Mouse (Mus musculus) layer of hippocampus, adult 9-10 months (tissue): ENCODE measurements around the gene Nxn.

Source experiments
- DNase-seq: peaks from one replicate; pipeline ENCODE4 v3.0.0; 2022; ENCODE audit warnings: low spot score

The Nxn gene

DNA sequence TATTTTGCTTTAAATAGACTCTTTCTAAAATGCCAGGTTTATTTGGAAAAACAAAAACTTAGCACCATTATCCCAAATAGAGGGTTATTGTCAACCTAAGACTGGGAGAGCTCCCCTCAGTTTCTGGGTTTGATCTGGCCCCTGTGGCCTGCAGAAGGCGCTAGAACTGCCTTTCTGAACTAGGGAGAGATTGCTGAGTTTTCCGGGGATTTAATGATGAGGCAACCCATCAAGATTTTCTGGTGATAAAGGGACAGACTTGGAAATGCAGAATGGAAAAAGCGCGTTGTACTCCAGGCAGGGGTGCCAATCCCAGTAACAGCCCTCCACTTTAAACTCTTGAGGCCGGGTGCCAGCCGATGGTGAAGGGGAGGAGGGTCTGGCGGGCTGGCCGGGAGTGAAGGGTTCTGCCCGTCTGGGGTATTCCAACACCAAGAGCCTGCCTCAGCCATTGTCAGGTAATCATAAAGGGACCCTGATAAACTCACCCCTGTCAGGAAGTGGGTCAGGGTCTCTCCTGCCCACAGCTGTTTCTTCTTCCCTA, 100.4 kb downstream of the Nxn start:
- no peak for DNase-seq

DNA sequence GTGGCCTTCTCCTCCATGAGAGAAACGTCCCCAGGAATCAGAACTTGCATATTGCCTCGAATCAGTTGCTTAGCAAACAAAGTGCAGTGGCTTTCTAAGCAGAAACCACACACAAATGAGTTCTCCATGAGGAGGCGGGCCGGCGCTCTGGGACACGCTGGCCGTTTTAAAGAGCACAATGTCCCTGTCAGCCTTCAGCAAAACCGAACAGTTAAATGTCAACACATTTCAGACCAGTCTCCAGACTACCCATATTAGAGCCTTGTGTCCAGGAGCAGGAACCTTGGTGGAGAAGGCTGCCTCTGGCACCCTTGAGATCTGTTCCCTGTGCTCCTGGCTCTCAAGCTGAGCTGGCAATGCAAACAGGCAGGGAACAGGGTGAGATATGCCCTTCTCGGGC, 101.7 kb downstream of the Nxn start:
- DNase-seq: no peak

DNA sequence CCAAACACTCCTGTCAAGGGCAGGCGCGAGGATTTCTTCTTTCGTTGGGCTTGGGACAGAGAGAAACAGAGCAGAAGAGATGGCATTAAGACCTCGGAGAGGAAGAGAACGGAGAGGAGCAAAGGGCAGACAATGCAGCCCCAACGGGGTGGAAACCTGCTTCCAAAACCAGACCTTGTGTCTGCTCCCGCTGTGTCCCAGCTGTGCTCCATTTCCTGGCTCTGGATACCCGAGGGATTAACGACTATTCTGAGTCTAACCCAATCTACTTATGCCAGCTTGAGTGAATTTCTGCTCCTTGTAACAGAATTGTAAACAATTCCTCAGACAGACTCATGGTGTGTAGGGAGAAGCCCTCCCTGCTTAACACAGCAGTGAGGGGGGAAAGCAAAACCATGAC, 104.1 kb downstream of the Nxn start:
- DNase-seq: no peak

DNA sequence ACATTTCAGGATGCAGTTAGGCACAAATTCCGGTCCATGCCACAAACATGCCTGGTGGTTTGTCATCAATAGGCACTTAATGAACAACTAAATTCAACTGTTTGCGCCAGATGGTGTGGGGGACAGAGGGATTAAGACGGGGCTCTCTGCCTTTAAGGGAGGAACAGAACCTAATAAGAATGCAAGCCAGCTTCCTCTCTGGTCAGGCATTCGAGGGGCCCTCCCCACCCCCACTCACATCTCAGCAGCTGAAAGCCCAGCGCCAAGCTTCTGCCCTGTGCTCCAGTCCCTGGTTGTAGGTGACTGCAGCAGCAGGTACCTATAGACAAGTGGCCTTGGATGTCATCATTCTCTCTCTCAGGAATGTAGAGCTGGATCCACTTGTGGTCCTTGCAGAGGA, 104.9 kb downstream of the Nxn start:
- no peak for DNase-seq

DNA sequence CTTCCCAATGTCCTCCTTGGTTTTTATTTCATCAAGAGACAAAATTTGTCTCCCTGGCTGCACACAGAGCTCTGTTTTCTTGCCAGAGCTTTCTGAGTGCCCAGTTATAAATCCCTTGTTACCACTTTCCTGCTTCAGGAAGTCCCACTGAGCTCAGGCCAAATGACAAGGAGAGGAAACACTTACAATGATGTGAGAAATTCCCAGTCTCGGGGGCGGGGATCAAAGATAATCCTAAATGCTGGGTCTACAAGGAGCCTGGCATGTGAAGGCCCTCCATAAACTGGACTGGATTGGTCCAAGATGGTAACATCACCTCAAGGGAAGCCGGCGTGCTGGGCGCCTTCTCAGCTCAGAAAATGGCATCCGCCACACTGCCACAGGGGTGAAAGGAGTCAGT, 106.1 kb downstream of the Nxn start:
- DNase-seq: no peak

DNA sequence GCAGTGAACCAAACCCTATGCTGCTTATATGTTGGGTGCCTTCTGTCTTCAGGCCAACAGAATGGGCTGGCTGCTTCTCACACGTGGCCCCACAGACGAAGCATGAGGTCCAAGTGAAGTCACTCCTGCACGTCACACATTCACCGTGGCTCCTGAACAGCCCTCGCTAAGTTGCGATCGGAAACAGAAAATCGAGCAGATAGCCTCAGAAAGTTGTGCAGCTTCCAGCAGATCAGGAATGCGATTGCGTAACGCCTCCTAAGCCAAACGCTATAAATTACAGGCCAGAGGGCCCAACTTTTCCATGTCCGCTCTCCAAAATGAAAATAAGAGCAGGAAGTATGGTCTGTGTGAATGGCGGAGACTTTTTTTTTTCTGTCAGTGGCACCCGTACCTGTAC, 106.5 kb downstream of the Nxn start:
- DNase-seq: no peak

DNA sequence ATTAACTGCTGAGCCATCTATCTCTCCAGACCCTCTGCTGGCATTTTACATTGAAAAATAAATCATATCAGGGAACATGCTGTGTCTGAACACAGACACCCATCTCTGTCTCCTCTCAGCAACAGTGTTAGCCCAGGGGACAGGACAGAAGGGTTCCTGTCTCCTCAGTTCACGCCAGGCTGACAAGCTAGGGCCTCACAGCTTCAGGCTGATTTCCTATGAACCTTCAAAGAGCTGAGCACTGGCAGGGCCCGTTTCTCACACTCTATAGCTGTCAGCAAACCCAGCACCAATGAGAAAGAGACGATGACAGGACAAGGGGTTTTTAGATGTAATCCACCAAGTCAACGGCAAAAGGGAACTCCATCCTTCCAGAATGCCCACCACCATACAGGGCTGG, 107.0 kb downstream of the Nxn start:
- DNase-seq: no peak

DNA sequence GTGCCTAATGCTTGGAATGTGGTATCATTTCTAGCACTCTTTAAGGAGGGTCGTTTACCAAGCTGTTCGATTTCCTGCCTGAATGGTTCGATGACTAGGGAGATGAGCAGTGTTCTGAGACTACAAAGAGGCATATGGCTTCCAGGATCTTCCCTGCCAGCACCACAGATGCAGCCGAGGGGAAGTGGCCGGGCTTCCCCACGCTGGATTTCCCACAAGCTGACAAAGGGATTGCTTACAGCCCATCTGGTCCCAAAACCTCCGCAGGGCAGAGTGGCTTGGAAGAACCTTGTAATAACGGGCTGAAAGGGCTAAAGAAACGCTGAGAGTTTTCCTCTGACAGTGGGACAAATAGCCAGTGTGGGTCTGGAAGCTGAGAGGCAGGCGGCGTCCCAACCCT, 108.6 kb downstream of the Nxn start:
- DNase-seq: peak; percentile 31

DNA sequence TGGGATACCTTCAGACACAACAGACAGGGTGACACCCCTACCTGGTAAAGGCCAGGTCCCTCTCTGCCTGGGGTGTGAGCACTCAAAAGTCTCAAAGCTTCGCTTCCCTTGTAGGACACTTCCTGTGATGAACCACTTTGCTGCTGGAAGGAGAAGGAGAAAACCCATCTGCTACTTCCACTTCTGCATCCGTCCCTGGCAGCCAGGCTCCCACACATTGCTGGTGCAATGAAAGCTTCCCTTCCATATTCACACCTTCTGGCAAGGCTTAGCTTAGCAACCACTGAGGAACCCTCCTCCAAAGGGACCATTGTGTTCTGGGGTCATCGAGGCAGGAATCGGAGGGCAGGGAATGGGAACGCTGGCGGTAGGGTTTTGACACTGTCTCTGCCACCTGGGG, 110.3 kb downstream of the Nxn start:
- DNase-seq: no peak

DNA sequence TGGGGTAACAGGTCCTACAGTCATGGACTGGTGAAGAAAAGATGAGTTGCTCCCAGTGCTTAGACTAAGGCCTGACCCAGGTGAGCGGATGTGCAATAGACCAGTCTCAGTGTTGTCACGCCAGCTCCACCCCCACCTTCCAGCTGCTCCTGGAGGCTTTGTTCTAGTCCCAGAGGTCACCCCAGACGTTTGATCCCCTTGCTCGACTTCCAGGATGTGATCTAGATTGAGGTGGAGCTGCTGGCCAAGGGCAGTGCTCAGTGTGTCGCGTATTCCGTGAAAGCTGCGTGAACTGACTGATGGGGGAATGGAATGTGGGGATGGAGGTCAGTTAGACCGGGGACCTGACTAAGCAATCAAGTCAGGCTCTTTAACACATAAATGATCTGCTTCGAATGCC, 111.6 kb downstream of the Nxn start:
- no peak for DNase-seq

DNA sequence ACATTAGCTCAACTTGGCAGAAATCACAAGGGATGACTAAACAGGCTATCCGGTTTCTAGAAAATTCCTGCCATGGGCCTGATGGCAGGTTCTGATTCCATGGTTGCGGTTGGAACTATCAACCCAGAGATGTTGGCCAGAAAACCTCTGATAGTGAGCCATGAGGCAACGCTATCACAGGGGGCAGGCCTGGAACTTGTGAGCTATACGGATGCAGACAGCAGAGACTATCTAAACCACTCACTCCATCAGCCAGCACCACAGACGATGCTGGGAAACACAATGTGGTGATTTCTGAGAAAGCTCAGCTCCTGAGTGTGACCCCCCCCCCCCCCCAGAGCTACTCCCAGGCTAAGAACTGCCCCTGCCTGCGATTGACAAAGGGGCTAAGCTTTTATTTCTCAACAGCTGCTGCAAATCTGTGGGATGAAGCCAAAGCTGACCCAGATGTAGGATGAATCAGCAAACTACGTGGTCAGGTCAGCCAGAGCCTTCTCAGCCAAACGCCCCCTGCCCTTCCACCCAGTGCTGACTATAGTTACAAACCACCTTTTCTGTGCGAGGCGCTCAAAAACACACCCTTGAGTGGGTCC, 112.3 kb downstream of the Nxn start:
- DNase-seq: no peak

DNA sequence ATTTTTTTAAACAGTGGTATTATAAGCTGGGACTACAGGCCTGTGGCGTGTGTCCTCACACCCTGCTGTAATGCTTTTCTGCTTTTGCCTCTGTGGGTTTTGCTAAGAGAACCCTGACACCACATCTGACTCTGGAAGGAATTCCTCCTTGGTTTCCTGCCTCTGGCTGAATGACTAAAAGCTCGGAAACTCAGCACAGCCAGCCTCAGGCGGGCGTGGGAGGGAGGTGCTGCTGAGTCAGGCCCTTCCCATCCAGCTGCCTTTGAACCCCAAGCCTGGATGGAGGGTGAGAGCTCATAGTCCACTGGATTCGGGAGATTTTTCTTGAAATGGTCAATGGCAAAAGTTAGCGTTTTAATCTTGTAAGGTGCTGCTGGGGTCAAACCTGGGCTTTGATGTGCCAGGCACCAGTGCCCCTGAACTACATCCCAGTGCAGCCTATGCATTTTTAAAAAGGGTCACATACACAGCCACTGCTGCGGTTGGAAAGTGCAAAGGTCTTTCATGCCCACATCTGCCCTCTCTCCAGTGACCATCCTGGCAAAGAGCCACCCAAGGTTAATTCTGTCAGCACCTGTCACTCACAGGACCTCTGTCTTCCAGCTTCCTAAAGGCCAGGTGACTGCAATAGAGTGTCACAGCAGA, 113.4 kb downstream of the Nxn start:
- DNase-seq: no peak

DNA sequence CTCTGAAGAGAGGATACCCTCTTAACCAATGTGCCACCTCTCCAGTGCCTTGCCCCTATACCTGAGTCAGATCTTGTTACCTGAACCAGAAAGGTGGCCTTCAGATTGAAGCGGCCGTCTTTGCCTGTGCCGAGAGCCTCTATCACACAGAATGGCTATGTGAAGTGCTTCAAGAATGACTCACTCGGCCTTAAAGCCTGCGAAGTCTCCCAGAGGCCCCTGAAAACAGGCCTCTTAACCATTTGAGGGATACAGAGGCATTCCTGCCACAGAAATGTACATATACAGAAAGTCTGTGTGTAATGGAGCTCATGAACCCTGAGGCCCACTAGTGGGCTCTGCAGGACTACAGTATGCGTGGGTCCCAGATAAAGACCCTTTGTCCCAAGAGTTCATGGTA, 115.1 kb downstream of the Nxn start:
- no peak for DNase-seq

DNA sequence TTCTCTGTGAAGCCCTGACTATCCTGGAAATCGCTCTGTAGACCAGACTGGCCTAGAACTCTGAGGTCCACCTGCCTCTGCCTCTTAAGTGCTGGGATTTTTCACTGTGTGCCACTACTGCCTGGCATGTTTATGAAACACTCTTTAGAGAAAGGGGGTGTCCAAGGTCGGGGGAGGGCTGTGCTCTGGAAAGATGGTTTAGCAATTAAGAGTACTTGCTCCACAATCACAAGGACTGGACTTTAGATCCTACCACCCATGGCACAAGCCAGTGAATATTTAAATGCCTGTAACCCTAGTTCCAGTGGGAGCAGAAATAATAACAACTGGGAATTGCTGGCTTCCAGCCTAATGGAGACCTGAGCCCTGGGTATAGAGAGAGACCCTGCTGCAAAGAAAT, 119.0 kb downstream of the Nxn start:
- no peak for DNase-seq

DNA sequence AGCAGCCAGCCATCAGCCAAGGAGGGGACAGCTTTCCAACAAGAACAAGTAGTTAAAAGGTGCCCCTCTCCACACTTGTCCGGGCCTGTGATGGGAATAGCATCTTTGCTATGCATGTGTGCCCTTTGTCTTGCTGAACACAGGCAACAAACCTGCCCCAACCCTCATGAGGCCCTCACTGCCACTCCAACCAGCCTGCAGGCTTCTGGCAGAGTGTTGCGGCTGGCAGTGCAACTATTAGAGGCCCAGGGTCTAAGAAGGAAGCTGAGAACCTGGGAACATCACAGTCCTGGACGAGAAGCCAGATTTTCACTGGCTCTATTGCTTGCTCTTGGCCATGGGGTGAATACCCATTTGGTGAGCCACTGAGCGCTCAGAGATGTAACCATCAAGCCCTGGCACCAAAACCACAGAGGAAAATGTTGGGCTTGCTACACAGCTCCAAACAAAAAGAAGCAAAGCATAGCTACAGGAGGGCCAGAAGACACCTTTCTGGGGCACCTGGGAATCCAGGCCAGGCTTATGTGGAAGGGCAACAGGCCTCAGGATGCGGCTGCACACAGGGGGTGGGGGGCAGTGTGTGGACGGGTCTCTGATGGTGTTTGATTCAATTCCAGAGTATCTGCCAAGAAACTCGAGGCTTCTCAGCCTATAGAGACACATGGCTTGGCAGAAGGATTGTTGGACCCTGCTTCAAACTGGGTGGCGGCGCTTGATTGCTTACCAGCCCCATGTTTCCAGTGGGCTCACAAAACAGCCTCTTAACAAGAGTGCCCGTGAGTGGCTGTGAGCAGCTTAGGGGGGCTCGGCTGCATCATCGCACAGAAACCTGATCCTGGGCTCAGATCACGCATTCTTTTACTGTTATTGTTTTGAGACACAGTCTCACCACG, 119.7 kb downstream of the Nxn start:
- DNase-seq: no peak

DNA sequence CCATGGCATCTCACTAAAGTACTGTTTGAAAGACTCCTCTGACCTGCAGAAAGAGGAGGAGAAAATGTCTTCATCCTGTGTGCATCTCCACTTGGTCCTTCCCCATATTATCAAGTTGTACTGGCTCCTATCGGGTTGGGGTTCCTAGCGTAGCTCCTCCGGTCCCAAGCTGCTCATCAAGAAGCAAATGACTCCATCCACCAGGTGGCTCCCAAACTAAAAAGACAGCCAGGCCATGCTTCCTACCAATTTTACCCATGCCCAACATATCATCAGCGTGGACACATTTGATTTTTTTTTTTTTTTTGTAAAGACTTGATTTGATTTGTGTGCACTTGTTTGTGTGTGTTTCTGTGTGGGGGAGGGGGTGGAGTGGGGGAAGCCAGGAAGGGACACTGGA, 126.5 kb downstream of the Nxn start:
- DNase-seq: no peak

DNA sequence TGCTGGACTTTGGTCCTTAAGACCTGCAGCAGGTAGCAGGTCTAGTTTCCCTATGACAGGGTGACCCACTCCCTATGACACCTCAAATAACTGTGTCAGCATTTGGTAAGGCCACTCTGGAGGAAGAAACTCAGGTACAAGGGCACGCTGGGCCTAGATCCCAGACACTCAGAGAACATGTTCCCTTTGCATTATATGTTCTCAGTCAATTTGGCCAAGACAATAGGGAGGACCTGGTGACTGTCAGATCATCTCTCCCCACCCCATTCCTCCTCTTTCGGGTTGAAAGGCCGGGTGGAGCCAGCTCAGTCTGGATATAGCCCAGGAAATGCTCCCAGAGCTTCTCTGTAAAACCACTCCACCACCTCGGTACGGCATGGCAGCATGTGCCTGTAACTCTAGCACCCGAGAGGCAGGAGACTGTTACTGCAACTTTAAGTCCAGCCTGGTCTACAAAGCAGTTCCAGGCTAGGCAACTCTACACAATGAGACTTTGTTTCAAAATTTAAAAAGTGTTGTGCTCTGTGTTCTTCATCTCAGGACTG, 130.3 kb downstream of the Nxn start:
- DNase-seq: no peak

DNA sequence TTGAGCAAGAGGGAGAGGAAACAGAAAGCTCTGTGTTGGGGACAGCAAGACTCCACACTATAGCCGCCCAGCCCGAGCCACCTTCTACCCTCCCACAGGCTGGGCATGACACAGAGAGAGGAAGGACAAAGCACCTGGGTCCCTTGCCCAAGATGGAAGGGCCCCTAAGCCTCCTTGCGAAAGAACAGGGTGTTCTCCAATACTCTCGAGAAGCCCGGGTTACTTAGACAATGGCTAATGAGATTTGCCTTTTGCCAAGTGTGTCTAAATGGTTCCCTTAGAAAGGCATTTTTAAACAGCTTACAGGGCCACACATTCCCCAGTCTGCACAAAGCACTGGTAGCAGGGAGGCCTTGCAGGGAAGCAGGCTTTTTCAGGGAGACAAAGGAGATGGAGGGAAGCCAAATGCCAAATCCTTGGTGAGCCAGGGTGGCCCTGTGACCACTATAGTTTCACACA, 130.9 kb downstream of the Nxn start:
- DNase-seq: no peak

DNA sequence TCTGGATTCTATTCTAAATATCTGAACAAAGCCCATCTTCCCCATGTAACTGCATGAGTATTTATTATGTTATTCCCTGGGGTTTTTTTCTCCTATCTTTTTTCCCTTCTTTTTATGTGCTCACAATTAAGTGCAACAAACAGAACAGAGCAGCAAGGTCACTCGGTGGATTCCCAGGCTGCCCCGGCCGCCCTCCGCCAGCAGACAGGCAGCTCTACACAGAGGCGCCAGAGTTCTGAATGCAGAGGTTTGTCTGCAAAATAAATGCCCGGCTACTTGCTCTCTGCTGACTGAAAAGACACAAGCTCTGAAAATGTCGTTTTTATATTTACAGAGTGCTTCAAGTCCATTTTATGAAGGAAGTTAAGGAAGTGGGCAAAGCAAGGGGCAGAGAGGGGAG, 131.4 kb downstream of the Nxn start:
- no peak for DNase-seq

DNA sequence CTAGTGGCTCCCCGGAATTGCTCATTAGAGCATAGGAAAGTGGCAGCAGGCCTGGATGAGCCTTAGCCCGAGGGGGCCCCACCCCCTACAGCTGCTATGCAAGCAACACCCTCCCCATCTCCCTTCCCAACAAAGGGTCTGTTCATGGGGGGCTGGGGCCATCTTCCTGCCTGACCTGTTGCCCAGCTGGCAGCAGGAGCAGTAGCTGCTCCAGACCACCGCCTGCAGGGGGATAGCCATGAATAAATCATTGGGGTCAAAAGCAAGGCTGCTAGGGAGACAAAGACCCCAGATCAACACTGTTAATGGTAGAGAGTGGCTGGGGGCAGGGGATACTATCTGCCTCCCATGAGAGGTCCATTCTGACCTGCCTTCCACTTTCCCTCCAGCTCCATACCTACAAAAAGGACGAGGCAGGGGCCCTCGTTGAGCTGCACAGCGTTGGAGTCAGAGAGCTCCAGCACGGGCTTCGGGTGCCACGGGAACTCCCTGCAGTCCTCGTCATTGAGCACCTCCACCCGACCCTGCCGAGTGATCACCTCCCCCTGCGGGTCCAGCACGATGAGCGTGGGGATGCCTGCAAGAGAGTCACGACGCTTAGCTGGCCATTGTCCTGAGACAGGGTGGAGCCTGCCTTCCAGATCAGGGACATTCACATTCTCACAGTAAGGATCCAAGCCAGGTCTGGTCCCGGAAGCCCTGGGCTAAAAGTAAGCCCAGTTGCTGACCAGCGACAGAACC, 136.2 kb downstream of the Nxn start:
- no peak for DNase-seq

DNA sequence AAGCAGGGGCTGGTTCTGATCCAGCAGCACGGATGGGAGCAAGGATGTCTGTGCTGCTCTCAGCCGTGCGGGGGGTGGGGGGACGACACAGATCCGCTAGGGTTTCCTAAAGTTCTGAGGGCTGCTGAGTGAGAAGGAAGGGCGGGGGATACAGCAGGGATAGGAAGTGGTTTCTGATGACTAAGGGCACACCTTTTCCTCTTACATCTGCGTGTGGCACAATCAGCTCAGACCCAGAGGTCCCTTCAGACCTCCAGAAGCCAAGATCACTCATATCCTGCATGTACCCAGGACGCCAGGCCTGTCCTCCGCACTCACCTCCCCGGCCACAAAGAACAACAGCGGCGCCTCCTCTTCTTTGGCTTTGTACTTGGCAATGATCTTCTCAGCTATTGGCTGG, 137.7 kb downstream of the Nxn start:
- no peak for DNase-seq
